Mouse (Mus musculus) inflammation-experienced regulatory T-cells (primary cell): ENCODE results near the gene Ube2q2. TPM values are rescaled to one million over a fixed set of nuclear protein-coding genes. Genes with fewer than 3 reads are reported as not detected.

Experiments
- polyA plus RNA-seq, 2 experiments: library from polyadenylated mRNA; unstranded; fragments of 100-300 nt; shearing (Covaris generic); gene quantifications; one replicate each; pipeline ENCODE4 v1.2.1; 2017

The Ube2q2 gene
- 10 to 100 TPM; 48.4 to 58.9 TPM for polyA plus RNA-seq

GRCm38 (mm10) chr9:55148854-55149498, at the start of gene Ube2q2:
Gene Ube2q2 (plus strand): TSS chr9:55148854.

GRCm38 (mm10) chr9:55208790-55209481, 60.3 kb downstream of the Ube2q2 start, which contains the start of gene Fbxo22:
Gene Fbxo22 (plus strand): TSS chr9:55208925.

Other genes with a start within 250 kb of the Ube2q2 start
- under 1 TPM; 0.40 to 0.49 TPM for gene Hykk, start 231.6 kb upstream of the Ube2q2 start, polyA plus RNA-seq
- gene Psma4, start 198.1 kb upstream of the Ube2q2 start, polyA plus RNA-seq: 100 to 1,000 TPM; 192 to 247 TPM
- under 1 TPM; 0.65 to 0.83 TPM for gene AY074887, start 197.9 kb upstream of the Ube2q2 start, polyA plus RNA-seq
- gene Chrna5, start 168.0 kb upstream of the Ube2q2 start, polyA plus RNA-seq: 1 to 10 TPM in 1 of 2 experiments, under 1 TPM in 1; 0.28 to 1.2 TPM
- gene Chrna3, start 122.3 kb upstream of the Ube2q2 start, polyA plus RNA-seq: 1 to 10 TPM in 1 of 2 experiments, under 1 TPM in 1; 0.14 to 1.4 TPM
- not detected for gene Chrnb4, start 100.1 kb upstream of the Ube2q2 start, polyA plus RNA-seq
- gene Fbxo22, start 60.1 kb downstream of the Ube2q2 start, polyA plus RNA-seq: 10 to 100 TPM; 47.0 to 56.1 TPM
- gene Nrg4, start 178.0 kb downstream of the Ube2q2 start, polyA plus RNA-seq: 1 to 10 TPM; 1.7 to 2.6 TPM
- gene Tmem266, start 178.1 kb downstream of the Ube2q2 start, polyA plus RNA-seq: 1 to 10 TPM in 1 of 2 experiments, not detected in 1; 1.6 TPM